Mouse (Mus musculus) layer of hippocampus, postnatal 14 days (tissue): ENCODE data around the gene Ppp1r12c. TPM values are rescaled to one million over a fixed set of nuclear protein-coding genes. Genes with fewer than 3 reads are reported as not detected.
A peak's percentile ranks its signal among the peaks of the same experiment; 100 is the strongest.
"Not testable (repeated sequence)": the region's sequence is repeated elsewhere in the genome, so short reads cannot be mapped to it uniquely, and the experiment has no call there.

Experiments
- DNase-seq, 2 experiments: peaks; one replicate each; pipeline ENCODE4 v3.0.0; 2021 to 2022; ENCODE audit warnings: low spot score in 2 of 2, mixed read lengths in 1 of 2
- long read RNA-seq, 2 experiments: library from polyadenylated mRNA; stranded (forward); transcript quantifications; one replicate each; pipeline ENCODE4 v2.0.0; 2021
- total RNA-seq, 2 experiments: library from RNA; stranded (reverse); gene quantifications; 2 replicates each; pipeline ENCODE4 v1.2.3; 2021

Gene Ppp1r12c
- total RNA-seq: 100 to 1,000 TPM; 125 to 127 TPM
- long read RNA-seq, experiment 1, transcript Ppp1r12c-201 (22 exons, 2,983 nt): major isoform, 86 of 149 reads
- long read RNA-seq, experiment 1, transcript Ppp1r12c-202 (22 exons, 2,667 nt): minor isoform, 21 of 149 reads
- long read RNA-seq, experiment 1, partial matches to known transcripts: 11 of 149 reads
- long read RNA-seq, experiment 1, other reads (novel, unspliced or antisense): 30 of 149 reads
- long read RNA-seq, experiment 2, transcript Ppp1r12c-201 (22 exons, 2,983 nt): major isoform, 73 of 119 reads
- long read RNA-seq, experiment 2, transcript Ppp1r12c-202 (22 exons, 2,667 nt): minor isoform, 15 of 119 reads
- long read RNA-seq, experiment 2, partial matches to known transcripts: 10 of 119 reads
- long read RNA-seq, experiment 2, other reads (novel, unspliced or antisense): 21 of 119 reads

DNA sequence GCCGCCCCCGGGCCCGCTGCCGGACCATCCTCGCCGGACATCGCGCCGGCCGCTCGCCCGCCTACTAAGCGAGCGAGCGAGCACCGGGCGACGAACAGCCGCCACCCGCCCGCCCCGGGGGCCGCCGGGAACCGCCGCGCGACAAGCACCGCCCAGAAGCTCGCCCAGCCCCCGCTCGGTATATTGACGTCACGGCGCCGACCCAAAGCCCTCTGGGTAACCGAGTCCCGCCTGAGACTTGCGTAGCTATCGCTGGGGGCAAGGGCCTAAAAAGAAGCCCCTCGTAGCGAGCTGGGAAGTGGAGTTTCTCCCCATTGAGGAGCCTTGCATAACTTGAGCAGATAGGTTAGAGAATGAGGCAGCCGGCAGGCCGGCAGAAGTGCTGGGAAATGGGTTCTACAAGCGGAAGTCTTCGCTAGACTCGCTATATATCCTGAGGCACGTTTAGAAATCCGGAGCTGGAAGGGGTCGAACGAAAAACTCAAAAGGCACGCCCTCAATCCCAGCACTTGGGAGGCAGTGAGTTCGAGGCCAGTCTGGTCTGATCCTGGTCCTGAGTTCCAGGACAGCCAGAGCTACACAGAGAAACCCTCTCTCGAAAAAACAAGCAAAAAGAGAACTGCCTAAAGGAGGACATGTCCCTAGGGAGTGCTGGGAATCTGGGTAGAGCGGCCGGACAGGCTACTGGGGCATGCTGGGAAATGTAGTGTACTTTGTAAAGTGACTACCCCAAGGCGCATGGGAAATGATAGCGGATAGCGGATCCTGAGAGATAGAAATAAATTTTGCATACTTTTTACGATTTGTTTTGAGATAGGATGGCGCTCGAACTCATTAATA lies at the start of gene Ppp1r12c:
Gene Ppp1r12c (minus strand): TSS at position 123 of the 840 bp plus-strand sequence.
- peak; percentile 96 for DNase-seq

DNA sequence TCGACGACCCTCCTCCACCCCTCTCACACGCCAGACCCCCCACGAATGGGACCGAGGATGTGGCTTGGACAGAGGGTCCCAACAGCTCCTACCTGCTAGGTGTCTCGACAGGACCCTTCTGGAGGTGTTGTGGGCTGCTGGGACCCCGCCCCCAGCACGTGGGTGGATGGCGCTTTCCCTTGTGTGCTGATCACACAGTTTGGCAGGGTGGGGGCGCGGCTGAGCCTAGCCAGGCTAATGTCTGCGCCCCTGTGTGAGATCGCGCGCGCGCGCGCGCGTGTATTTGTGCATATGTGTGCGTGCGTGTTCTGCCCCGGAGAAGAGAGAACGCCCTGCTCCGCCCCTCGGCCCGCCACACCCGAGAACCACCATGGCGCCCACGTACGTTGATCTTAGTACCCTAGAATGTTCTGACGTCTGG lies 45.8 kb upstream of the Ppp1r12c start, which contains the start of gene Syt5:
Gene Syt5 (minus strand): TSS at position 321 of the 421 bp plus-strand sequence.
- peak; percentile 62 to 78 for DNase-seq

DNA sequence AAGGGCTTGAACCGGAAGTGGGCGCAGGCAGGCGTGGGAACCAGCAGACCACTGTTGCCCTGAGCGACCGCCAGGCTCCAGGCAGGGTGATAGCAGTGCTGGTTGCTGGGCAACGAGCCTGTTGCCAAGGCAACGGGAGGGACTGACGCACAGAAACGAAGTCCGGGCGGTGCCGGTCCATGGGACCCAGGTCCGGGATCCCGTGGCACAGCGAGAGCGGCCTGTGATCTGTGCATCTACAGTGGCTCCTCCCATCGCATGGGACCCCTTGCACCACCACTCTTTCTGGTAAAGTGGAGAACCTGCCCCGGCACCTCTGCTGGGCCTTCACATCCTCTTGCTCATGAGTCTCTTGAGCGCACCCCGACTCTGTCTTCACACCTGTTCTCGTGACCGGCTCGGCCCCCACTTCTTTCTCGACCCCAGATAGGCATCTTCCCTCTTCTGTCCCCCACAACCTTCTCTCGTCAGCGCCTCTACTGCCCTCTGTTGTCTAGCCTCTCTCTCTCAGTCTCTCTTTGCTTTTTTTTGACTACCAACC lies 45.2 kb upstream of the Ppp1r12c start:
- peak; percentile 92 to 95 for DNase-seq

DNA sequence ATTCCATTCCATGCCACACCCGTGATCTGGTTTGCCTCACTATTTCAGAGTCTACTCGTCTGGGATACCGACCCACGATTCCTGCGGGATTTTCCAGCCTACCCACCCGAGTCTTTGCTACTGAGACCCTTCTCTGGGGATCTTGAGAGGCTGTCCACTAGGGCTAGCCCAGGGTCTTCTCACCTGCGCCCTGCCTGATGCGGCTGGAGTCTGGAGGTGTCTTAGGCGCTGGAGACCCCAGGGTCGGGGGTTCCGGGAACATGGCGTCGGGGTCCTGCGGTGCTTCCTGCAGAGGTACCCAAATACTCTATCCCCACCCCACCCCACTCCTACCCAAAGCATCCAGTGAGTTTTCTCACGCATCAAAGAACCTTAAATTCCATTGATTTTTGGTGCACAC lies 44.6 kb upstream of the Ppp1r12c start:
- no peak for DNase-seq

DNA sequence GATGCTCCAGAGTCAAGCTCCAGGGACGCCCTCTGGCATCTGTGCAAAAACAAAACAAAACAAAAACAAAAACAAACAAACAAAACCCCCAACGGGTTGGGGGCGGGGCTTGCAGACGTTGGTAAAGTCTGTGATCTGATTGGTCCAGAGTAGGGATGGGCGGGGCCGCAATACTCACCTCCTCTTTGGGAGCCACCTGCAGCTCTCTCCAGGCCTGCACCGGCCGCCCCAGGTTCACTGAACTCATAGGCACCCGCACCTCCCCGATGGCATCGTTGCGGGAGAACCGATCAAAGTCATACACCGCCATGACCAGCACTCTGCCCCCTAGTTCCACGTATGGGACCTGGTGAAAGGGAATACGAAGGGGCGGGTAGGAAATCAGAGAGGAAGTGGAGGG lies 40.5 kb upstream of the Ppp1r12c start:
- no peak for DNase-seq

DNA sequence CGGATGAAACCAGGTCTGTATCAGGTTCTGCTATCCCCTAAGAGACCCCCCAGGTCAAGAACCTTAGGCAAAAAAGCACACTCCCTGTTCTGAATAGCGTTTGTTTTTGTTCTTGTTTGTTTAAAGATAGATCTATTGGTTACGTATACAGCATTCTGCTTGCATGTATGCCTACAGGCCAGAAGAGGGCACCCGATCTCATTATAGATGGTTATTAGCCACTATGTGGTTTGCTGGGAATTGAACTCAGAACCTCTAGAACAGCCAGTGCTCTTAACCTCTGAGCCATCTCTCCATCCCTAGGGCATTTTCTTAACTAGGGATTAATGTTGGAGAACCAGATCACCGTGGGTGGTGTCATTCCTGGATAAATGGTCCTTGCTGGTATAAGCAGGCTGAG lies 39.9 kb upstream of the Ppp1r12c start:
- no peak for DNase-seq

DNA sequence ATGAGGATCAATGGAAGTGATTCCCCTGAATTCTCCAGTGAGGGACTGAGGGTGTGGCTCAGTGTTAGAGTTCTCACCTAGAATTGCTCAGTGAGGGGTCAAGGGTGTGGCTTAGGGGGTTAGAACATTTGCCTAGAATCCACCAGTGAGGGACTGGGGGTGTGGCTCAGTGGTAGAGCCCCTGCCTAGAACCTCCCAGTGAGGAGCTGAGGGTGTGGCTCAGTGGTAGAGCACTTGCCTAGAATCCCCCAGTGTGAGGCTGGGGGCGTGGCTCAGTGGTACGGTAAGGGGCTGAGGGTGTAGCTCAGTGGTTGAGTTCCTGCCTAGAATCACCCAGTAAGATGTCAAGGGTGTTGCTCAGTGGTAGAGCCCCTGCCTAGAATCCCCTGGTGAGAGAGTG lies 37.5 kb upstream of the Ppp1r12c start:
- DNase-seq: no peak

DNA sequence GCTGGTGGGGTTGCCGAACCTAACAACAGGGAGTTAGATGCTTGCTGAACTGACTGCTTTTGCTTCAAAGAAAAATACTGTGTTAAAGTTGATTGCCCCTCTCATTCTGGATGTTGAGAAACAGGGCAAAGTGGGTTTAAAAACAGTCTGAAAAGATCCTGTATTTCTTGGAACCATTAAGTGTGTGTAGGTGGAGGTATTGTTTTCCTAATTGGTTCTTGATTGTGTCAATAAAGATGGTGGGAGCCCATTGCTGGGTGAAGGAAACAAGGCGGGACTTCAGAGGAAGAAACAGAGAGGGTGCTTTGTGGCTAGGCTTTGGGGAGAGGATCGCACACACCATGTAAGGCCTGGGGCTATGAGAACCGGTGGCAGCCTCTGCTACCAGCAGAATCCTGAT lies 35.7 kb upstream of the Ppp1r12c start:
- no peak for DNase-seq

DNA sequence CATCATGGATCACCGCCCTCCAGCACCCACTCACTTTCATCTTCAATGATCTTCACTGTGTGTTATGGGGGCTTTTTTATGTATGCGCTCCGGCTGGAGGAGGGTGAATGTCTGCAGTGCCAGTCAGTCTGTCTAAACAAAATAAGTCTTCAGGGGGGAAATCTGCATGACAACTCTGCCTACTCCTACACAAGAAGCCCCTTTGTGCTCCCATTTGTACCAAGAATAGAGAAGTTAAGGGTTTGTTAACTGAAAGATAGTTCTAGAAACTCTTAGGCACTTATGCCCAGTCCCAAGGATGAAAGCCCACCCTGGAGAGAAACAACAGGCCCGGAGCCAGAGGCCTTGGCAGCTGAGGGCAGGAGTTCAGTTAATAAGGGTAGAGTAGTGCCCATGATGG lies 34.9 kb upstream of the Ppp1r12c start:
- no peak for DNase-seq

DNA sequence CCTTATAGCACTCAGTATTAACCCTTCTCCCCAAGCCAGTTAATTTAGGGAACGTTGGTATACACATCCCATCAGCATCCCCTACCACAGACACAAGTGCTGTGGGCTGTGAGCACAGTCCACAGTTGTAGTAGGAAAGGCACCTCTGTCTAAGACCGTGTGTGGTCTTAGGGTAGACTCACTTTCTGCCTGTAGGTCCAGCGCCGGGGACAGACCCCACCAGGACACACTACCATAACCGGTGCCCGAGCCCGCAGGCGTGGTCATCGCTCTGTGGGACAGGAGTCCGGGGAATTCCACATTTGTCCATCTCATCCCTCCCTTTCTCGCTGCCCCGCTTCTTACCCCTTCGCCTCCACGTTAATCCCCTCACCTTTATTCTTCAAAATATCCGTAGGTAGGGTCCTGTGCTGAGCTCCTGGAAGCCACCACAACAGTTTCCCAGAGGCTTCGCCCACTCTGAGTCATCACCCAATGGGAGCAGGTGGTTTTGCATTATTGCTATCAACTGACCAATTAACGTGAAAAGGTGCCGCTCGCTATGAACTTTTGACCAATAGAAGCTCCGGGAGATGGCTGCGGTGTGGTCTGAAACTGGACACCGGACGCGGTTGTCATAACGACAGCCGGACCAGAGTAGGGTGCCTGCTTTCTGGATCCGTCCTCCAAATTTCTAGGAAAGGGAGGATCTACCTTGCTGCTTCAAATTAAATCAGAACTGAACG lies 30.7 kb upstream of the Ppp1r12c start, which contains the start of gene Dnaaf3:
Gene Dnaaf3 (minus strand): TSS at position 449 of the 725 bp plus-strand sequence.
- DNase-seq: no peak

DNA sequence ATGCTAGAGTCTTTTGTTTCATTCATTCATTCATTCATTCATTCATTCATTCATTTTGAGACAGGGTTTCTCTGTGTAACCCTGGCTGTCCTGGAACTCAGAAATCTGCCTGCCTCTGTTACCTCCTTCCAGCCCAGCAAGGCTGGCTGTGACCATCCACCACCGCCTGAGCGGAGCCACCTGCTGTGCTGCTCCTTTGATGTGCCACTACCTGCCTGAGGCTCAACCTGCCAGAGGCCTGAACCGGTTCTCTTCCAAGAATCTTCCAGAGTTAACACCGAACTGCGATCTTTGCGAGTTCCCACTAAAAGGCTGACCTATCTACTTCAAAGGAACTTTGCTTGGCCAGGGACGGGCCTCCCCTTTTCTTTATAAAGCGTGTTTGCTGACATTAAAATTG lies 28.7 kb upstream of the Ppp1r12c start:
- not testable (repeated sequence) for DNase-seq

DNA sequence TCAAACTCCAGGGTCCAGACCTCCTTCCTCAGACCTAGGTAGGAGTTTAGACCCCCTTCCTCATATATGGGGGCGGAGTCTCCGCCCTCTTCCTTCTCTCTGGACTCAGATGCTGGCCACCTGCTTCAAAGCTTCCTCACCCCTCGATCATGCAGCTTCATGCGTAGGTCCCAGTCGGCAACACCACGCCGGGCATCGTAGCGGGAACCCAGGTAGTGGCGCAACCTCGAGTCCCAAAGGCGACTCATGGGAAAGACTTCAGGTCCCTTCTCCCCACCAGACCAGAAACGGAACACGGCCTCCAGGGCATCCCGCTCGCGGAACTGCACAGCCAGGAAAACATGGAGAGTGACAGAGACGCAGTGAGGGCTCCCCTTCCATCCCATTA lies 25.8 kb upstream of the Ppp1r12c start:
- no peak for DNase-seq

DNA sequence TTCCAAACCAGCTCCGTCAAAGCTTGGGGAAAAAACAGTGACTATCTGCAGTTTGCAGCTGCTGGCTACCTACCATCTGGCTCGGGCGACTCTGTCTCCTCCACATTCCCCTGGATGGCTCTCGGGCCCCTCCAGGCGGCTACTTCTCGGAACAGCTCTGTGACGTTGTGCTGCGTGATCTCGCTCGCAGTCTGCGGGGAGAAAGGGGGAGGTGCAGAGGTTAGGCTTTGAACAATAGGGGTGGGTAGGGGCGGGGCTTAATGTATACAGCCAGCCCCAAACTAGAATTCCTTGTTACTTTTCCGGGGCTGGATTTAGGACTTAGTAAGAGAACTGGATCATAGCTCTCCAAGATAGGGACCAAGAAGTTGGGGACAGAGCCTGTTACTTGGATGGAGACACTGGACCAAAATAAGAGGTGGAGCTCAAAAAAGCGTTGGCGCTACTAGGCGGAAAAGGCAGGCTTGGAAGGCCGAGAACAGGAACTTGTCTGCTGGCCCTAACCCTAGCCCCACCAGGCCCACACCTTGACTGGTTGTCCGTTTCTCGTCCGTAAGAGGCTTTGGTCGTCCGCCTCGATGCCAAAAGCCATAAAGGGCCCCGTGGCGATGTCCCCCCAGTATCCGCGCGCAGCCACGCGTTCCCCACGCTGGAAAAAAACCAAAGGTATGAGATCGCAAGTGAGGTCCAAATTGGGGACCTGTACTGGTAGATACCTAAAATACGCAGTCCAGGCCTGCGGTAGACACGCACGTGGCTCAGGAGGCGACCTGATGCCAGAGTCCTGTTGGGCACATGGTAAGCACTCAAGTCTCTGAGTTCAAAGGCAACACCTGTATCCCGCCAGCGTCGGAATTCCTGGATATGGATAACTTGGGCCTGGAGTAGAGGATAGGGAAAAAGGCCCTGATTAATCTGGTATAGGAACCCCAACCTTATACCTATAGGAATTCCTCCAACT lies 25.1 kb upstream of the Ppp1r12c start:
- peak; percentile 64 to 67 for DNase-seq

DNA sequence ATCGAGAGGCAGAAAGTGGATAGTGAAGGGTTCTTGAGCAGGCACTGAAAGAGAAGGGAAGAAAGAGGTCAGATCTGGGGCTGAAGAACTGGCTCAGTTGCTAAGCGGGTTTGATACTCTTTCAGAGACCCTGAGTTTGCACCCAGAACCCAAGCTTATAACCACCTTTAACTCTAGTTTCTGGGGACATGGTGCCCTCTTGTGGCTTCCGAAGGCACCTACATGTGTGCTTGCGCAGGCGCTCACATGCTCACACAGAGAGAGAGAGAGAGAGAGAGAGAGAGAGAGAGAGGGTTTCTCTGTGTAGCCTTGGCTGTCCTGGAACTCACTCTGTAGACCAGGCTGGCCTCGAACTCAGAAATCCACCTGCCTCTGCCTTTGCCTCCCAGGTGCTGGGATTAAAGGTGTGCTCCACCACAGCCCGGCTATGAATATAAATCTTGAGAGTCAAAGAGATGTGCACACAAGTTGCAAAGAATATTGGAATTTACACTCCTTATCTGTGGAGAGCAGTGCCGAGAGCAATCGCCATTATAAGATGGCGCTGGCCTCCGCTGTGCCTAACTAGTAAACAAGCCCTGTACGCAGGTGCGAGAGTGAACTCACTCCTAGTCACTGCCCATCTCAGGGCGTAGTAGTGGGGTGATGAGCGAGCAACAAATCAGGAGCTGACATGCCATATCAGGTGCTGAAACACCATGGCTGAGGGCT lies 22.9 kb upstream of the Ppp1r12c start, which contains the start of gene Tnni3:
Gene Tnni3 (minus strand): TSS at position 18 of the 711 bp plus-strand sequence.
- DNase-seq: not testable (repeated sequence)

DNA sequence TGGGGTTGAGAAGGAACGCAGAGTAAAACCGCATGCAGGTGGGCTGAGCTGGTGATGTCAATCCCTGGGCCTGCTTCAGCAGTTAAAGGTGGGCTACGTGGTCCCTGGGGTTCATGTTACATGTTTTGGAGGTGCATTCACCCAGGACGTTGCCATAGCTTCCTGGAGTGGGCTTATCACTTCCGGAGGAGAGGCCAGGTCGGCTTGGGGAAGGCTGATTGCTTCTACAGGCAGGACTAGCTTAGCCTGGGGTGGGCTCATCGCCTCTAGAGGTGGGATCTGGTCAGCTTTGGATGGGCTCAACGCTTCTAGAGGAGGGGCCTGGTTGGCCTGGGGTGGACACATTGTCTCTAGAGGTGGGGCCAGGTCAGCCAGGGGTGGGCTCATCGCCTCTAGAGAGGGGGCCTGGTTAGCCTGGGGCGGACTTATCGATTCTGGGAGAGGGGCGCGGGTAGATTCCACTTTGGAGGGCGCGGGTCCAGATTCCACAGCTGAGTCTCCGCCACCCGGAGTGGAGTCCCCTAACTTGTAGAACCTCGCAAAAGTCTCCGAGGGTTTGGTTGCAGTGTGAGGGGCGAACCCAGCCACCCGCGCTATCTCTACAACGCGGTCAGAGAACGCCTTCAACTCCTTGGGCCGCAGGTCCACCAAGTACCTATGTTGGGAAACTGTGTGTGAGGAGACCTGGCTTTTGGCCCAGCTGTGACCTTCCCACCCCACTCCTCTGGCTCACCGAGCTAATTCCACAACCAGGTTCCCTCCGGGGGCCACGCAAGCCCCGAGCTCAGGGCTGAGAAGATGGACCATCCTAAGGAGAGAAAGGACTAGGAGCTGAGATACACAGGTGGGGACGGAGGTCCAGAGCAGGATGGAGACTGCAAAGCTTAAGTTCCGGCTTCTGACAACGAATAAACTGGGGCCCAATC lies 22.0 kb upstream of the Ppp1r12c start:
- no peak for DNase-seq

DNA sequence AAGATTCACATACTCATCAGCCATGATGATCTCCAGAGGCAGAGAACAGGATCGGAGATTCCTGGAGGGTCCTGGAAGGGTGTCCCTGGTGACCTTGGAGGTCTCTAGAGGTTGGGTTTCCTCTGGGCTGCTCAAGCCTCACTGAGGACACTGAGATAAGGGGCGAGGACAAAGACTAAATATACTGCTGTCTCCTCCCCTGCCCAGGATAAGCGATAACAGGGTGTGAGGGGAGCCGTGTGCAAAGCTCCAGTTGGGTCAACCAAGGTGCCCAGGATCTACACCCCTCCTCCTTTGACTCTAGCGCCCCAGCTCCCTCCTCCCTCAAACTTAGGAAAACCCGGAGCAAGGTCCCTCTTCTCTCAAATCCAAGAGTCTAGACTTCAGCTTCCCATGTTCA lies 20.8 kb upstream of the Ppp1r12c start:
- DNase-seq: no peak

DNA sequence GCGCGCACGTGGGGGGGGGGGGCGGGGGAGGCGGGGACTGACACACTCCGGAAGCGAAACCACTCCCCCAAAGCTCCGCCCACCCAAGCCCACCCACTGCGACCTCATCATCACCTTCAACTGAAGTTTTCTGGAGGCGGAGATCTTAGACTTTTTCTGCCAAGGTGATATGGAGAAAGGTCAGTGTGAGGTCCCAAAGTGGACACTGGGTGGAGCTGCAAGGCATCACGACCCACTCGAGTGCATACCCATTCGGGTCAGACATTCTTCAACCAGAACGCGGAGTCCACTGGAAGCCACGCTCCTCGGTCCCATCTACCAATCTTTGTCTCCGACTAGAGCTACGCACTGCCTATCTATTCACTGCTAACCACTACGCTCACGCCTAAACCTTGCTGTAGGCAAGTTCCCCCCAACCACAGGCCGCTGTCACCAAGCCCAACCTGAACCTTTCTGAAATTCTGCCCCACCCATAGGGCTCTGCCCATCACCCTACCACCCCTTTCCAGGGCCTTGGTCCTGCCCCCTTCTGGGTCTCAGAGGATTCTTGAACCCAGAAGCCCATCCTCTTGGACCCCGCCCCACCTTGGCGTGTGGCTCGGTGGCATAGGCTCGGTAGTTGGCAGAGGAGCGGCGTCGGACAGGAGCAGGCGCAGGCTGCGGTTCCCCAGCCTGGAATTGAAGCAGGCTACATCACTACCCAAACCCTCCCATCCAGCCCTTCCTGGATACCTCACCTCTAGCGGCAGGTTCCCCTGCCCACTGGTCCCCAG lies 19.9 kb upstream of the Ppp1r12c start:
- no peak for DNase-seq
